Mouse (Mus musculus) embryo, embryonic 11.5 days (tissue): ENCODE results near the gene Ppp1r37.

ENCODE experiments used
- DNase-seq: peaks from one replicate; pipeline ENCODE4 v3.0.0-alpha.2; 2012; ENCODE audit warnings: low read depth, low spot score

The Ppp1r37 gene

GRCm38 (mm10) chr7:19572926-19573775 lies 10.3 kb upstream of the Ppp1r37 start:
- DNase-seq: peak; percentile 75

- no peak for DNase-seq
These were observed 6.8 kb upstream of the Ppp1r37 start for GRCm38 (mm10) chr7:19569647-19570046.

- DNase-seq: no peak
These were observed 4.5 kb upstream of the Ppp1r37 start for GRCm38 (mm10) chr7:19567426-19567825.

- DNase-seq: no peak
These were observed 2.9 kb upstream of the Ppp1r37 start for GRCm38 (mm10) chr7:19565803-19566202.

- no peak for DNase-seq
These were observed 1.6 kb upstream of the Ppp1r37 start for GRCm38 (mm10) chr7:19564455-19564854.

- no peak for DNase-seq
These were observed 1.0 kb upstream of the Ppp1r37 start for GRCm38 (mm10) chr7:19563884-19564283.

- DNase-seq: peak; percentile 92
These were observed 872 bp downstream of the Ppp1r37 start for GRCm38 (mm10) chr7:19561765-19562642.

GRCm38 (mm10) chr7:19561431-19561764 lies 1.5 kb downstream of the Ppp1r37 start:
- DNase-seq: no peak

- DNase-seq: no peak
These were observed 2.2 kb downstream of the Ppp1r37 start for GRCm38 (mm10) chr7:19560491-19561260.

GRCm38 (mm10) chr7:19558965-19559364 lies 3.9 kb downstream of the Ppp1r37 start:
- DNase-seq: no peak

GRCm38 (mm10) chr7:19557982-19558900 lies 4.6 kb downstream of the Ppp1r37 start:
- no peak for DNase-seq

GRCm38 (mm10) chr7:19557086-19557485 lies 5.8 kb downstream of the Ppp1r37 start:
- DNase-seq: no peak

- no peak for DNase-seq
These were observed 8.7 kb downstream of the Ppp1r37 start for GRCm38 (mm10) chr7:19554168-19554567.

- no peak for DNase-seq
These were observed 10.4 kb downstream of the Ppp1r37 start for GRCm38 (mm10) chr7:19552443-19552842.

- DNase-seq: no peak
These were observed 11.2 kb downstream of the Ppp1r37 start for GRCm38 (mm10) chr7:19551634-19552033.

- no peak for DNase-seq
These were observed 13.5 kb downstream of the Ppp1r37 start for GRCm38 (mm10) chr7:19549394-19549793.

GRCm38 (mm10) chr7:19547344-19547969 lies 15.4 kb downstream of the Ppp1r37 start:
- no peak for DNase-seq

- no peak for DNase-seq
These were observed 16.9 kb downstream of the Ppp1r37 start for GRCm38 (mm10) chr7:19546007-19546406.

GRCm38 (mm10) chr7:19543584-19543983 lies 19.3 kb downstream of the Ppp1r37 start:
- DNase-seq: no peak

GRCm38 (mm10) chr7:19542155-19542691 lies 20.7 kb downstream of the Ppp1r37 start:
- DNase-seq: no peak
